Mouse (Mus musculus): ENCODE measurements around the gene Ddx49.

Ddx49 gene

GRCm38 (mm10) chr8:70316511-70317504, 14.5 kb upstream of the Ddx49 start:
- DNase-seq: peak; percentile 95

- peak; percentile 88 for DNase-seq
Observed at GRCm38 (mm10) chr8:70315624-70316510, 13.6 kb upstream of the Ddx49 start, which contains the start of gene Cers1. Gene Cers1, plus strand, starts transcription at chr8:70315775.

GRCm38 (mm10) chr8:70313399-70313798, 11.1 kb upstream of the Ddx49 start:
- DNase-seq: no peak

- DNase-seq: no peak
Observed at GRCm38 (mm10) chr8:70309311-70309710, 7.0 kb upstream of the Ddx49 start.

GRCm38 (mm10) chr8:70302901-70303300, 612 bp upstream of the Ddx49 start:
- DNase-seq: no peak

GRCm38 (mm10) chr8:70300881-70301280, 1.4 kb downstream of the Ddx49 start:
- no peak for DNase-seq

GRCm38 (mm10) chr8:70293988-70294405, 8.3 kb downstream of the Ddx49 start:
- DNase-seq: peak; percentile 80

GRCm38 (mm10) chr8:70286737-70287136, 15.6 kb downstream of the Ddx49 start:
- DNase-seq: no peak

- DNase-seq: no peak
Observed at GRCm38 (mm10) chr8:70285304-70285703, 17.0 kb downstream of the Ddx49 start.

- no peak for DNase-seq
Observed at GRCm38 (mm10) chr8:70284421-70284820, 17.9 kb downstream of the Ddx49 start.

GRCm38 (mm10) chr8:70283136-70284077, 18.9 kb downstream of the Ddx49 start:
- no peak for DNase-seq

- DNase-seq: peak; percentile 90
Observed at GRCm38 (mm10) chr8:70282603-70283135, 19.6 kb downstream of the Ddx49 start, which contains the start of gene Homer3. Gene Homer3, plus strand, starts transcription at chr8:70282827.

- peak; percentile 54 for DNase-seq
Observed at GRCm38 (mm10) chr8:70281001-70281400, 21.3 kb downstream of the Ddx49 start.

GRCm38 (mm10) chr8:70279266-70279665, 23.0 kb downstream of the Ddx49 start:
- no peak for DNase-seq

- peak; percentile 73 for DNase-seq
Observed at GRCm38 (mm10) chr8:70278175-70278574, 24.1 kb downstream of the Ddx49 start.

- DNase-seq: no peak
Observed at GRCm38 (mm10) chr8:70276476-70276875, 25.8 kb downstream of the Ddx49 start.

GRCm38 (mm10) chr8:70274350-70274749, 27.9 kb downstream of the Ddx49 start:
- no peak for DNase-seq

GRCm38 (mm10) chr8:70272949-70273348, 29.3 kb downstream of the Ddx49 start:
- DNase-seq: no peak

- DNase-seq: peak; percentile 29
Observed at GRCm38 (mm10) chr8:70268799-70269565, 33.3 kb downstream of the Ddx49 start.

- no peak for DNase-seq
Observed at GRCm38 (mm10) chr8:70268311-70268710, 34.0 kb downstream of the Ddx49 start.

- no peak for DNase-seq
Observed at GRCm38 (mm10) chr8:70267674-70268073, 34.6 kb downstream of the Ddx49 start.
